Mouse (Mus musculus) mouse embryonic stem cell (cell line): Measurements from ENCODE around the gene Psenen.

Source experiments
- in situ Hi-C, 2 experiments: fragments of 300-500 bp; cut with MboI; formaldehyde crosslinking; loops; 1 replicate in 1 of 2; 3 replicates in 1 of 2; pipeline ENCODE4 v1.14.3; 2019 to 2020; ENCODE audit warnings: low sequenced_read_pairs in 2 of 2, low pct_unique_long_range_greater_than_20kb in 1 of 2, mixed read lengths in 1 of 2; ENCODE audit not compliant: unreplicated experiment in 1 of 2

The Psenen gene

DNA sequence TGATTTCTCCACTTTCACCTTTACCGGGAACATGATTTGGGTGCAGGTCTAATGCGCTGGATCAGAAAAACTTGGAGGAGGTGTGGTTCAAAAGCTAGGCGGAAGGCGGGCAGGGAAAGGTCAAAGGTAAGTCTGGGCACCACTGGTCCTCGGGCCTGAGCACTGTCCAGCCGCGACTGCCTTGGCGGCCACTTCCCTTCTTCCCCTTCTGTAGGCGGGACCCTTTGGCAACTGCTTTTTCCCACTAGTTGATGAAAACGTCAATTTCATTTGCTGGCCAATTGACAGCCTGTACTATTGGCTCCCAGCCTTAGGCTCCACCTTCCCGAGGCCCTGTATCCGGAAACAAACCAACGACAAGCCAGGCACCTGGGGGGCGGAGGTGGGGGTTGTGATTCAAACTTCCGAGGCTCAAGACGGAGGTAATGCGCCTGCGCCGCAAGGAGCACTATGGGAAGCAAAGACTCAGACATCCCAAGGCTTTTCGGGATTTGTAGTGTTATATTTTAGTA, 3.9 kb downstream of the Psenen start, which contains the start of gene Lin37:
Lin37 (minus strand) TSS at position 396 of the 512 bp plus-strand sequence.
- in situ Hi-C loops, result no loop called here

- in situ Hi-C loops, result no loop called here
These were observed 4.6 kb downstream of the Psenen start for GRCm38 (mm10) chr7:30558656-30559442.

GRCm38 (mm10) chr7:30557901-30558514, 5.4 kb downstream of the Psenen start:
- in situ Hi-C loops, result no loop called here

DNA sequence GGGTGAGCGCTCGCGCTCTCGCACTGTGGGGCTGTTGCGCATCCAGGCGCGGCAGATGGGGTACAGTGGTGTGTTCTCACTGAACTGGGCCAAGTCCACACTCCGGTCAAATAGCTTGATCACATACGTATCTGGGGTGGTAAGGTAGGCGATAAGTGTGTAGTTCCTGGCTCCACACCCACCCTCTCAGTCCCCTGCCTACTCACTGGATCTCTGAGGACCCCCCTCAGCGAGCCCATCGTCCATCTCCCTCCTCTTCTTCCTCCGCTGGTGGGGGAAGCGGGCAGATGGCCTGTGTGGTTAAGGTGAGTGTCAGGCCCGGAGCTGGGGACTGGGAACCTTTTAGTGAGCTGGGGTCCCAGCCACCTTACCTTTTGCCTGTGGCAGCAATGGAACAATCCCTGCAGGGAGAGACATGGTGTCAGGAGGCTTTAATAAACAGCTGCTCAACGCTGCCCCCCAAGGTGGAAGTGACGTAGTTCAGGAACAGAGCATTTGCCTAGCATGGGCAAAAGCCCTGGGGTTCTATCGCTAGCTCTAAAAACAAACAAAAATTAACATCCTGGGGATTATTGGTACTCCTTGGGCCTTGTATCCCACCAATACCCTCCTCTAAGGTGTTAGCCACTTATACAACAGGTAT, 6.4 kb downstream of the Psenen start:
- in situ Hi-C loops, result no loop called here

DNA sequence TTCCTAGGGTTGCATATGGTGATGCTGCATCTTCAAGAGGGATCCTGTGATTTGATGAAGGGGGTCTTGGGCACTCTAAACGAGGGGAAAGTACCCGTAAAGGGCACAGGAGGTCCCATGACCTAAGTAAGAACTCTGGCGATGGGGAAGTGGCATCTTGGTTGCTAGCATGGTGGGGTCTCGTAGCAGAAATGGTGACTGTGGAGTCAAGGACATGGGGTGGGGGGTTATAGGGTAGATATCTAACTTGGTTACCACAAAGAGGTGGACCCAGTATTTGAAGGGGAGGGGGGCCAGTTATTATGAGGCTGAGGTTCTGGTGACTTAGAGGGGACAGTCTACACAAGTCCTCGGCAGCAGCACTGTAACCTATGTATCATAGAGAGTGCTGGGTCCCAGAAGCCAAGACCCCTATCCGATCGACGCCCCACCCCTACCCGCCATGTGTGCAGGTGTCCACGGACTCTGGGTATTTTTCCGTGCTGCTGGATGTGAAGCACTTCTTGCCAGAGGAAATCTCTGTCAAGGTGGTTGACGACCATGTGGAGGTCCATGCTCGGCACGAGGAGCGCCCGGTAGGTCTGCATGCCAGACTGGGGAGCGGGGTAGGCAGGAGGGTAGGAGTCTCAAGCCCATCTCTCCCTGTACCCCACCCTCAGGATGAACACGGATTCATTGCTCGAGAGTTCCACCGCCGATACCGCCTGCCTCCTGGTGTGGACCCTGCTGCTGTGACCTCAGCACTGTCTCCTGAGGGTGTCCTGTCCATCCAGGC, 9.4 kb downstream of the Psenen start:
- in situ Hi-C loops, result no loop called here

- in situ Hi-C loops, result no loop called here
These were observed 10.3 kb downstream of the Psenen start for GRCm38 (mm10) chr7:30553021-30553589.

DNA sequence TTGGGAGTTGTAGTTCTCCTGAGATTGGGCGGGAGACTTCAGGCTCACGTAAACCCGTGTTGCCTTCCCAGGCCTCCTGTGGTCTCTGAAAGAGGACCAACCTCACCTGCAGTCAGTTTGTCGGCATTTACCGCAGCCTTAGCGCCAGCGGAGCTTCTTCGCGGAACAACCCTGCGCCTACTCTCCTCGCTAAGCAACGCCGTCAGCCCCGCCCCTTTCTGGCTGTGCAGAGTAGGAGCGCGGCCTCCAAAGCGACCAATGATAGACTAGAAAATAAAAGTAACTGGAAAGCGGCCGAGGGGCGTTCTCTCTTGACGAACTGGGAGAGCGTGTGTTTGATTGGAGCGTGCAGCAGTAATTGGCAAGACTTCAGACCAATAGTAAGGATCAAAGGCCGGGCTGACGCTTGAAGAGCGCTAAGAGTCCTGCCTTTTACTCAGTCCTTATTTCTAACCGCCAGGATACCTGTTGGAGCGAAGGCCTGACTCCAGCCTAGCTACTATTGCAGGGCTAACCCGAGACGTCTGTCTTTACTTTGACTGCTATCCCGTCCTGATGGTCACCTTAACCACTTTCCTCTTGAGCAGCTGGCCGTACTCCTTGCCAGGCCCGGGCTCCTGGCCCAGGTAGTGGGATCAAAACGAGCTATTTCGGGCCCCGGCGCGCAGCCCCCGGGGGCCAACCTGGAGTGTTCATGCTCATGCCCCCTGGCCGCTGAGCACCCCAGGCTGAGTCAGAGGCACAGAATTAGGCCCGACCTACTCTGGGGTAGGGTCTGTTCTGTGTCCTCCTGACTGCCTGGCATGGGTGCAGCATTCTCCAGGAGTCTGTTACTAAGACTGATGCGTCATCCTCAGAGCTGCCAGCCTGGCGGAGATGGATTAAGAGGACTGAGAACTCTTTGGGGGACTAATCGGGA, 11.1 kb downstream of the Psenen start, which contains the start of the genes Hspb6 and Proser3:
Hspb6 (plus strand) TSS at position 77 of the 919 bp plus-strand sequence.
Proser3 (minus strand) TSS at position 198 of the 919 bp plus-strand sequence.
- in situ Hi-C loops, result no loop called here

DNA sequence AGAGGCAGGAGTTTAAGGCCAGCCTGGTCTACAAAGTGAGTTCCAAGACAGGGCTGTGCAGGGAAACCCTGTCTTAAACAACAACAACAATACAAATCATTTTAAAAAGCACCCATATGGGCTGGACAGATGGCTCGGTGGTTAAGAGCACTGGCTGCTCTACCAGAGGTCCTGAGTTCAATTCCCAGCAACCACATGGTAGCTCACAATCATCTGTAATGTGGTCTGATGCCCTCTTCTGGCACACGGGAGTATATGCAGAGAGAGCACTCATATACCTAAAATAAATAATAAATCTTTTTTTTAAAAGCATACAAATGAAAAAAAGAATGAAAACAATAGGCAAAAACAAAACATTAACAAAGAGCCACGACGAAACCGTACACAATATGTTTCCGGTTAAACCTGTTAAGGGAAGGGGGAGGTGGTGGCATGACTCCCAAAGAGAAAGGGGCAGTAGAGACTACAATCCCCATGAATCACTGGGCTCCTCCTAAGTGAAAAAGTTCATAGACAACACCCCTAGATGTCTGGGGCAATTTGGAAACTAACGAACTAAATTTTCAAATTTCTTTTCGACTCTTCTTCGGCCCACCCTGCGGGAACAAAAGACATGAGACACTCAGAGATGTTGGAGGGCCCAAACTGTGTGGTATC, 11.9 kb downstream of the Psenen start:
- in situ Hi-C loops, result no loop called here

DNA sequence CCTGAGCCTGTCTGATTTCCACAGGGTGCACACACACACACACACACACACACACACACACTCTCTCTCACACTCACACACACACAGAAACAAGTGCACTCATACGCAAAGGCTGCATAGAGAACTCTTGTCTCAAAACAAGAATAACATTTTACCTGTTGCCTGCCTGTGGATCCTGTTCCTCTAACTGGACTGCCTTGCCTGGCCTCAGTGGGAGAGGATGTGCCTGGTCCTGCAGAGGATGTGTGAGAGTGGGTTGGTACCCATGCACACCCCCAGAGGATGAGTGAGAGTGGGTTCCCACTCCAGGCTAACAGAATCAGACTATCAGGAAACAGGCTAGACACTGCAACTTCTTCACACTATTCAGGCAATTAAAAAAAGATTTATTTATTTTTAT, 12.8 kb downstream of the Psenen start:
- in situ Hi-C loops, result no loop called here

DNA sequence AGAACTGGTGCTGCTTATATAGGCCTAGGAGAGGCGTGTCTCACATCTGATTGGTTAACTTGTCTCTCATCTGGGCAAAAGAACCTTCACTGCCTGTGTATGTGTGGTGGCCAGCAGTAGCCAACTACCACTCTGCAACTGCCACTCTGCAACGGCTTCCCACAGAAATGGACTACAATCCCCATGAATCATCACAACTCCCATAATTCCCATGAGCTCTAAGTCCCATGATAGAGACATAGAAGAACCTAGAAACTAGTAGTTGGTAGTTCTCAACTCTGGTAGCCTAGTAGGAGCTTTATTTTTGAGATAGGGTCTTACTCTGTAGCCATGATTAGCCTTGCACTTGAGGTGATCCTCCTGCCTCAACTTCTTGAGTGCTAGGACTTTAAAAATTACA, 13.5 kb downstream of the Psenen start:
- in situ Hi-C loops, result no loop called here

DNA sequence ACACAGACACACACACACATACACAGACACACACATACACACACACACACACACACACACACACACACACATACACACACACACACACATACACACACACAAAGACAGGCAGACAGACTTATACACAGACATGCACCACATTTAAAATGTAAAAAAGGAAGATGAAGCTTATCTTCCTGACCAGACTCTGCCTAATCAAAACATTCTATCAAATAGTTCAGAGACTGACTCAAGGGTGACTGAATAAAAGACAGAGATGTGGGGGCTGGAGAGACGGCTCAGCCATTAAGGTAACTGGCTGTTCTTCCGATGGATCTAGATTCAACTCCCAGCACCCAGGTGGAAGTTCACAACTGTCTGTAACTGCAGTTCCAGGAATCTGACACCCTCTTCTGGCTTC, 19.1 kb downstream of the Psenen start:
- in situ Hi-C loops, result no loop called here

DNA sequence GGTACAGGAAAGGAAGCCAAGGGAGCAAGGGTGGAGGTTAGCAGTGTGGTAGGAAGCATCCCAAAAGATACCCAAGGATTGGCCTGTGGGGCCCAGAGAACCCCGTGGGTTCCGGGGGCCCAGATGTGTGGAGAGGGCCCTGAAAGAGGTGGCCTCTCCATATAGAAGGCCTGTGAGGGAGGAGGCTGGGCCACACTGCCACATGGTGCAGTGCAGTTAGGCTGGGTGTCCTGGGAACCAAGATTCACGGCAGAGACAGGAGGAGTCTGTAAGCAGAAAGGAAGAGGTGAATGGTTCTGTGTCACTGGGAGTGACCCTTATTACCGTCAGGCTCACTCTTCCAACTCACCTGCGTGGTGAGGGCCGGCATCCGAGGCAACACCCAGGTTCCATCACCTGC, 22.9 kb downstream of the Psenen start:
- in situ Hi-C loops, result no loop called here

- in situ Hi-C loops, result no loop called here
These were observed 28.5 kb downstream of the Psenen start, which contains the start of gene Arhgap33 for GRCm38 (mm10) chr7:30534633-30535577. Gene Arhgap33 (minus strand): TSS chr7:30535060.

GRCm38 (mm10) chr7:30533941-30534632, 29.3 kb downstream of the Psenen start:
- in situ Hi-C loops, result no loop called here

DNA sequence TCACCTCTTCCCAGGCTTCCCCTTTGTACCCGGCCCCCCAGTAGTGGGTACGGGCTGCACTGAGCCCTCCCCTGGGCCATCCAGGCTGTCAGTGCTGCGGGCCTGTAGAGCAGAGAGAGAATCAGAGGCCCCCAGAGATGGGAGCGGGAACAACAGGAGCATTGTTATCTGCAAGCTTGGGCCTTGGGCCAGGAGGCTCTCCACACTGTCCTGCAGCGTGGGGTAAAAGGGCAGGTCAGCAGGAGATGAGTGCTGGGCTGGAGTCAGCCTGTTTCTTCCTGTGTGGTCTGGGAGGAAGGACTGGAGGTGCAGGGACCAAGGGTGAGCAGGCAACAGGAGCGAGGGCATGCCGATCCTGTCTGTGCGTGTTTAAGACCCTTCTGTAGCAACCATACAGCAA, 30.5 kb downstream of the Psenen start:
- in situ Hi-C loops, result no loop called here
